Mouse (Mus musculus) CD4-positive, CD25-positive, alpha-beta regulatory T cell, adult 4 months (primary cell): ENCODE measurements at regions not wholly inside any gene's neighbourhood (a gene's known extent, or its start where the extent isn't known, plus 50 kb on each side); places are given as distances from the start of the nearest gene placed in this dataset.

Experiments
- ATAC-seq: one replicate; pipeline ENCODE4 v1.8.0; 2017

- ATAC-seq, result no peak
Observed at GRCm38 (mm10) chr3:35102715-35103591, 452.7 kb downstream of the Sox2 start.

- ATAC-seq, result no peak
Observed at GRCm38 (mm10) chr3:35104884-35105283, 454.7 kb downstream of the Sox2 start.

GRCm38 (mm10) chr3:35106097-35106496, 455.9 kb downstream of the Sox2 start:
- ATAC-seq, result no peak

- no peak for ATAC-seq
Observed at GRCm38 (mm10) chr3:35133477-35133876, 483.3 kb downstream of the Sox2 start.

- no peak for ATAC-seq
Observed at GRCm38 (mm10) chr3:35141500-35142220, 491.5 kb downstream of the Sox2 start.

- no peak for ATAC-seq
Observed at GRCm38 (mm10) chr3:35142683-35143082, 492.5 kb downstream of the Sox2 start.

- no peak for ATAC-seq
Observed at GRCm38 (mm10) chr3:35145569-35145968, 495.4 kb downstream of the Sox2 start.

GRCm38 (mm10) chr3:35146681-35147080, 496.5 kb downstream of the Sox2 start:
- no peak for ATAC-seq

- ATAC-seq, result no peak
Observed at GRCm38 (mm10) chr3:35149251-35149691, 499.1 kb downstream of the Sox2 start.

GRCm38 (mm10) chr3:35152191-35152590, 502.0 kb downstream of the Sox2 start:
- no peak for ATAC-seq

GRCm38 (mm10) chr3:35154266-35154665, 504.1 kb downstream of the Sox2 start:
- no peak for ATAC-seq

GRCm38 (mm10) chr3:35168676-35169075, 518.5 kb downstream of the Sox2 start:
- ATAC-seq, result no peak

GRCm38 (mm10) chr3:35178759-35179440, 528.7 kb downstream of the Sox2 start:
- ATAC-seq, result no peak

GRCm38 (mm10) chr3:35208526-35208925, 545.4 kb upstream of the Atp11b start:
- ATAC-seq, result no peak

GRCm38 (mm10) chr3:35219394-35219793, 534.5 kb upstream of the Atp11b start:
- no peak for ATAC-seq

- no peak for ATAC-seq
Observed at GRCm38 (mm10) chr3:35221183-35221582, 532.7 kb upstream of the Atp11b start.

- ATAC-seq, result no peak
Observed at GRCm38 (mm10) chr3:35222251-35222650, 531.7 kb upstream of the Atp11b start.

GRCm38 (mm10) chr3:35225051-35225701, 528.7 kb upstream of the Atp11b start:
- ATAC-seq, result no peak

GRCm38 (mm10) chr3:35225774-35226365, 528.0 kb upstream of the Atp11b start:
- ATAC-seq, result no peak

- no peak for ATAC-seq
Observed at GRCm38 (mm10) chr3:35231158-35231928, 522.6 kb upstream of the Atp11b start.

- ATAC-seq, result no peak
Observed at GRCm38 (mm10) chr3:35232487-35232886, 521.4 kb upstream of the Atp11b start.
